Mouse (Mus musculus) large intestine, adult 2 months (tissue): ENCODE results near the gene Ptpn13. TPM values are rescaled to one million over a fixed set of nuclear protein-coding genes. Genes with fewer than 3 reads are reported as not detected.

ENCODE experiments used
- DNase-seq: peaks from one replicate; pipeline ENCODE4 v3.0.0-alpha.2; 2012; ENCODE audit warnings: low read depth, low spot score
- WGBS: fragments of 180-500 bp; shearing (Covaris S2); methylation state at CpG from one replicate; pipeline ENCODE4 v1.1.7; 2018; 5-methylcytosine and 5-hydroxymethylcytosine counted together
- polyA plus RNA-seq: library from polyadenylated mRNA; depleted of rRNA; stranded (reverse); fragments of >200 nt; gene quantifications from 2 replicates; pipeline ENCODE4 v1.2.3, GENCODE M21; 2012; rRNA removed

The Ptpn13 gene
- polyA plus RNA-seq = 1.4 and 2.0 TPM in 2 replicates

GRCm38 (mm10) chr5:103424678-103425319, at the start of gene Ptpn13:
Gene Ptpn13, plus strand, starts transcription at chr5:103425192.
- DNase-seq = peak; percentile 73
- 1% methylated on average over 53 of the region's 55 CpGs for WGBS

DNA sequence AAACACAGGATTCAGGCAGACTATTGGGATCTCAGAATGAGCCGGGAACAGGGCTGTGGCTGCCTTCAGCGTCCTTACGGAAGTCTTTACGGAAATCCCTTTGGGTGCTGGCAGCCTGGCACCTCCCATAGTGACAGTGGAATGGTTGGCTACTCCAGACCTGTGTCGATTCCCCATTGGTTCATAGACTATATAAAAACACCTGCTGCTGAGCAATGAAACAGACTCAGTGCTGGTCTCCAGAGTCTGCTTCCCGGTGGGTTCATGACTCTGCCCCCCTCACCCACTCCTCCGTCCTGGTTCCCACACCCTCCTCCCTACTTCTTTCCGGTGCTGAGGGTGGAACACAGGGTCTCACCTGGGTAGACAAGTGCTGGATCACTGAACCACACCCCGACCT, 49.8 kb upstream of the Ptpn13 start:
- 86% methylated on average over 9 of the region's 9 CpGs for WGBS
- DNase-seq = no peak

GRCm38 (mm10) chr5:103376354-103377295, 48.4 kb upstream of the Ptpn13 start:
- WGBS = 60% methylated on average over 17 of the region's 17 CpGs
- DNase-seq = no peak

GRCm38 (mm10) chr5:103377493-103378130, 47.4 kb upstream of the Ptpn13 start:
- 69% methylated on average over 12 of the region's 12 CpGs for WGBS
- DNase-seq = no peak

DNA sequence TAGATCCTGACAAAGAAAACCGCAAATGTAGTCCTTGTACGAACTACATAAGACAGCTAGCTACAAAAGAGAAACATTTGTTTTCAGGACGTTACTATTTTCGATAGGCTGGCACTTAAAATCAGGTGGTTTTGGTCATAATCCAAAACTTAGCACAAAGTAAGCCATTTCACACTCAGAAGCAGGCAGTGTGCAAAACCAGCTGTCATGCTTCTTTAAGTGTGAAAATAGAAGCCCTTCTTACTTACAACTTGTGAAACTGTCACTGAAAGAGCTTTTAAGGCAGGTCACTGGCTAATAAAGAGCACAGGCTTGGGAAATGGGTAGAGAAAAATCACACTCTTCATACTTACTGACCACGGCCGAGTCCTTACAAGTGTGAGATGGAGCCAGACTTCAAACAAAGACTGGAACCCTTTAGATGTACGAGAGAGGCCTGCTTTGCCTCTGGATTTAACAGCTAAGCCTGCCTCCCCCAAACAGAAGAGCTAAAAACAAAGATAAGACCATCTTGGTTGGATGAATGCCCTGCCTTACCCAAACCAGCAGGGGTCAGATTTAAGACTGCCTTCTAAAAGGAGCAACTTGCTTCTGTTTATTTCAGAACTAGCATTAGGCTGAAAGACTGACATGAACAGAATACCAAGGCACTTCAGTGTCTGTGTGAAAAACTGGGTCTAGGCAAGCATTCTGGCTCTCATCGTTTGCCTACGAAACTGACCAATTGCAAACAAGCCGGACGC, 44.0 kb upstream of the Ptpn13 start:
- DNase-seq = no peak
- WGBS = 81% methylated on average over 11 of the region's 11 CpGs

DNA sequence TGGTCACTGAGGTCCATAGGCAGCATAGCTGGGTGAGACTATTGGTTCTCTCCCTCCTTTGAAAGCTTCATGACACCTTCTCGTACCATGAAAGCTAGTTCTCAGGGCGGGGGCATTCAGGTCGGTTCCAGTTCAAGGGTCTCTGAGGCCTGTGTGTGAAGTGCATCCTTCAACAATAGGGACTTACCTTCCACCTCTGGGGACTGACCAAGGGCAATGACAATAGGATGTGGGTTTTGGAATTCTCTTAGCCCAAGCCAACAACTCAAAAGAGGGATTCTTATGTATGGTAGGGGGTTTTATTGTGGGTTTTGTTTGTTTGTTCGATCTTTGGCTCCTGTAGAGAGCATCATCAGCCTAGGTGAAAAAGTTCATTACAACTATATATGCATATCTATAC, 42.0 kb upstream of the Ptpn13 start:
- 90% methylated on average over 4 of the region's 4 CpGs for WGBS
- DNase-seq = no peak

GRCm38 (mm10) chr5:103384021-103384420, 41.0 kb upstream of the Ptpn13 start:
- no peak for DNase-seq
- WGBS = 69% methylated on average over 7 of the region's 7 CpGs

DNA sequence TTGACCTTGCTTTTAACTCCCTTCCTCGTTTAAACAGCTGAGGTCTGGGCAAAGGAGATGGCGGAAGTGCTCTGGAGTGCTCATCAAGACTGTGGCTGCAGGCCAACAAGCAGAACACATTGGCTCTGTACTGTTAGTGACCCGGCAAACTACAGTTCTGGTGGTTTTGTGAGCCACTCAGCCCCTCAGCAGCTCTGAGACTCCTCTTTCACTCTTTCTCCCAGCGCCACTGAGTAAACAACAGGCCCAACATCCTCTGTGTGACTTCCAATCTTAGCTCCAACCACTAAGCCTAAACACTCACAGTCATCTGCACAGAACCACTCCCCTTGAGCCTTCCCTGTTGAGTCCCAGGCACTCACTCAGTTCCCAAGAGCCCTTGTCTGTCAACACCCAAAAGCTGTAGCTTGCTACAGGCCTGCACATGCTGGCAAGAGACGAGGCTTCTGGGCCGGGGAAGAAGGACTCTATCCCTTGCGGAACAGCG, 37.4 kb upstream of the Ptpn13 start:
- WGBS = 18% methylated on average over 8 of the region's 8 CpGs
- DNase-seq = no peak

- no peak for DNase-seq
- 87% methylated on average over 5 of the region's 5 CpGs for WGBS
These were observed 35.6 kb upstream of the Ptpn13 start for GRCm38 (mm10) chr5:103389415-103389814.

DNA sequence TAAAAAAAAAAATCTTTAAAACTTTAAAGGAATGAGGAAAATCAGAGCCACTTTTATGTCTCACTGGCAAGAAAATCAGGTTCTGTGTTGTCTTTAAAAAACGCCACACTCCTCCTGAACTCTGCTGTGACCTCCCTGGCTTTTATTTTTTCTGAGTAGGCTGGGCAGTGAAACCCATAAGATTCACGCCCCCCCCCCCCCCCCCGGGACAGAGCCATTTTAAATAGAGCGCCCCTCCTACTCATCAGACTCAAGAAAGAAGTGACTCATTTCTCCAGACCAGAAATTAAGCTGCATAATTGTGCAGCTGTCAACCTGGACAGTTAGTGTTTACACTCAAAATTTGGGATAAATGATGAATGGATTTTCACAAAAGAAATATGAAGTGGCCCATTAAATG, 31.8 kb upstream of the Ptpn13 start:
- WGBS = 26% methylated on average over 4 of the region's 4 CpGs
- no peak for DNase-seq

DNA sequence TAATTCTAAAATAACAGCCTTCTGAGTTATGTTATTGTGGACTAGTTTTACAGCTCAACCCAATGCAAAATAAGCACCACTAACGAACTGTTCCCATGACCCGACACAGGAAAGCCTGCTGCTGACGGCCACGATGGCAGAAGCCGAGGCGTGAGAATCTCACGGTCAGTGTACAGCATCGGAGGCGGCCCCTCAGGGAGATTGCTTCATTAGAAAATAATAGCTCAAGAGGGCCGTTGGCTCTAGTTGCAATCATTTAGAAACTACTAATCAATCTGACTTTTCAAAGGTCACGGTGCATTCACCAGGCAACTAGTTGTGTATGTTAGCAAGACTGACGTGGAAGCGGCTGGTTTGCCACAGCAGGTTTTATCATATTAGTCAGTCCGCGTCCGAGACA, 31.2 kb upstream of the Ptpn13 start:
- 83% methylated on average over 16 of the region's 16 CpGs for WGBS
- DNase-seq = no peak

DNA sequence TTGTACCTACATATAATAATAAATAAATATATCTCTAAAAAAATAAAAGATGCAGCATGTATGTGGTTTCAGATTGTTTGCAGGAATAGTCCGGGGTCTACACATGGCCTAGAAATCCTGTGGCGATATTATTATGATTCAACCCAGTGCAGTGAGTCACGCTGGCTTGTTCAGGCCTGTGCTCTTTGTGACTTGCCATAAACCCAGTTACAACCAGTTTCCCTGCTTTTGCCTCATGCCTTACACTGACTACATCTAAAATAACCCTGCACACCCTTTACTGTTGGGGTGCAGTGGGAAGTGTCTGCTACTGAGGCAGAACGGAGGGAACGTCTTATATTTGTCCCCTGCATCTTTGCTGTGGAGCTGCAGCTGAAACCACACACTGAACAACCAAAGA, 29.3 kb upstream of the Ptpn13 start:
- 91% methylated on average over 5 of the region's 5 CpGs for WGBS
- no peak for DNase-seq

- 87% methylated on average over 4 of the region's 4 CpGs for WGBS
- DNase-seq = no peak
These were observed 27.6 kb upstream of the Ptpn13 start for GRCm38 (mm10) chr5:103397429-103397828.

DNA sequence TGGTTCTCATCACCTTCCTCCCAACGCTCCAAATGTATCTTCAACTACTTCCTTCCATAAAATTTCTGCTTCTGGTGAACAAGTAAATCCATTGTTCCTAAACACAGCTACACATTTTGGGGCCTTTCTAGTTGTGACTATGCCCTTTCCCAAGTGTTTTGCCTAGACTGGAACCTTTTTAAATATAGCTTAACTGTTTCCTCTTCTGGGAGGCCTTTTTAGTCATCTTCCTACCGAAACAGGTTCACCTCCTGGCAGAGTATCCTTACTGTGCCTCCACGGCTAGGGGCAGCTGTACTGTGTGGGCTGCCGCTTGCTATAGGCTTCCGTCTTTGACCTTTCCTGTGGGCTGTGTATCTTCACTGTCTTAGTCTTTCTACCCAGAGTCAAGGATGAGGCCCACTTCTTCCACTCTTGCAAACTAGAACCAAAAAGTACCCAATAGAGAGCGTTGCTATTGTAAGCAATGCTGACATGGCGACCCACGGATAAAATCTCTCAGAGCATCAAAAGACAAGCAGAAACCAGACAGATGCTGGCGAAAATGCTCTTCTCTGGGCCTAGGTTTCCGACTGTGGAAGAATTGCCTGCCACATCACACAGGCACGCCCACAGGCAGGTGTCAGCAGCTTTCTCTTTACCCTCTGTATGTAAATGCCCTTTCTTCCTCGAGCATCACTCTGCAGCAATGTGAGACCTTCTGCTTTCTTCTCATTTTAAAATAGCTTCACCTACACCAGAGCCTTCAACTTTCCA, 20.6 kb upstream of the Ptpn13 start:
- WGBS = 80% methylated on average over 12 of the region's 12 CpGs
- no peak for DNase-seq

- 24% methylated on average over 2 of the region's 2 CpGs for WGBS
- DNase-seq = no peak
These were observed 19.1 kb upstream of the Ptpn13 start for GRCm38 (mm10) chr5:103405921-103406320.

DNA sequence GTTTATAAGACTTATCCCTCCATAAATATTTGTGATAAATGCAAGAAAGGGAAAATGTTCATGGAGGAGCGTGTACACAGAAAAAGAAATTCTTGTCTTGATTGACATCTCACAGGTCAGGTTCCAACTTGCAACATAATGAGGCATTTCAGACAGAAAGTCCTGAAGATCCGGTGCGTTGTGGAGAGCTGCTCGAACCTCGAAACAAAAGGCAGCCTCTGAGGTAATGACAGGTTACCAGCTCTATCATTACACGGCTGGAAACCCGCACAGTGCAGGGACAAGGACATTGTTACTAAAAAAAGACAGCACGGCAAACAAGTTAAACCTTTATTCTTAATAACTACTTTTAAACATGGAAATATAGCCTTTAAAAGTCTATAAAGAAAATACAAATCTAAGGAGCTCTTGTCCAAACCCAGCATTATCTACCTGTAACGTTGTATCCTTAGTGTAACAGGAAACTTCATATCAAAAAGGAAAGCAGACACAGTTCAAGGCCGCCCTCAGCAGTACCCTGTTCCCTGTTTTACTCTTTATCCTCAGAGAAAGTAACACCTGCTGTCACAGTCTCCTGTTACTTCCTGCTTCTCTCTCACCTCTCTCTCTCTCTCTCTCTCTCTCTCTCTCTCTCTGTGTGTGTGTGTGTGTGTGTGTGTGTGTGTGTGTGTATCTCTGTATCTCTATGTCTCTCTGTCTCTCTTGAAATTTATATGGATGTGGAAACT, 12.8 kb upstream of the Ptpn13 start:
- WGBS = 48% methylated on average over 10 of the region's 10 CpGs
- no peak for DNase-seq

DNA sequence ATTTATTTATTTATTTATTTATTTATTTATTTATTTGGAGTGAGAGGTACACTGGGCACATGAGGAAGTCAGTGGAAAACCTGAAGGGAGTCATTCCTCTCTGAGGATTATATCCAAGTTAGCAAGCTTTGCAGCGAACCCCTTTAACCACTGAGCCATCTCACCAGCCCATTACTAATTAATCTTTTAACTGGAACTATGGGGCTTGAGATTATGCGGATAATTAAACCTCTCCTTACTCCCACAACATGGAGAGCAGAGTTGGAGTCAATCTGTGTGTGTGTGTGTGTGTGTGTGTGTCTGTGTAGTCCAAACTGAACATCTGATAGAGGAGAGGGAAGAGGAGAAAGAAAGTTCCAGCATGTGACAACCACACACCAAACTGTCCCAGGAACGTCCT, 10.4 kb upstream of the Ptpn13 start:
- 94% methylated on average over 3 of the region's 3 CpGs for WGBS

DNA sequence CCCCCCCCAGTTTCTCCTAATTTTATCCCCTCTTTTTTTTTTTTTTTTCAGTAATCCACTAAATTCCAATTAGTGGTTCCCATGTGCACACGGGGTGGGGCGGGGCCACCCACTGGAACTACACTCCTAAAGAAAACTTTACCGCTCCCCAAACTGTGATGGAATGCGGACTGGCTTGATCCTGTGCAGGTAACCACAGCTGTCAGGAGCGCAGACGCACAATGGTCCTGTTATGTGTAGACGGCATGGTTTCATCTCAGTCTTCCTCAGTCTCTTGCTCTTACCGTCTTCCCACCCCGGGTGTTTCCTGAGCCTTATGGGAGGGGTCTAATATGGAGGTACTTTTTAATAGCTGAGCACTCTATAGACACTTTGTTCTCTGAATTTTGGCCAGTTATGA, 7.0 kb upstream of the Ptpn13 start:
- DNase-seq = no peak
- whole genome bisulfite sequencing = 77% methylated on average over 9 of the region's 9 CpGs

More for the DNA sequence above, 10.4 kb upstream of the Ptpn13 start:
- no peak for DNase-seq
